Mouse (Mus musculus) gastrocnemius, adult 18-20 months (tissue): ENCODE measurements at regions not wholly inside any gene's neighbourhood (a gene's known extent, or its start where the extent isn't known, plus 50 kb on each side); places are given as distances from the start of the nearest gene placed in this dataset.

Source experiments
- DNase-seq: peaks from one replicate; pipeline ENCODE4 v3.0.0; 2021; ENCODE audit warnings: low spot score

DNA sequence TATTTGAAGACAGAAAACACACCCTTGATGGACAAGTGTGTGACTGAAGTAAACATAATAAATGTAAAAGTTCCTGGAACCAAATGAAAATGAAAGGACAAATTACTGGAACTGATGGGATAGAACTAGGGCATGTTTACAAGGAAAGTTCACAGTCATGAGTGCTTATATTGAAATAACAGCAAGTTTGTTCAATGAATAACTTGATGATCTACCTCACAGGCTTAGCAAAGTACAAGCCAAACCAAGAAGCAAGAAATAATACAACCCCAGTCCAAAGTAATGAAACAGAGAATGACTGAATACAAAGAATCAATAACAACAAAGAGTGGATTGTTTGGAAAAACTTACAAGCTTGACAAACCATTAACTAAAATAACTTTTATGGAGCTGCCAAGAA, 56.2 kb downstream of the Gm379 start:
- DNase-seq, result no peak

DNA sequence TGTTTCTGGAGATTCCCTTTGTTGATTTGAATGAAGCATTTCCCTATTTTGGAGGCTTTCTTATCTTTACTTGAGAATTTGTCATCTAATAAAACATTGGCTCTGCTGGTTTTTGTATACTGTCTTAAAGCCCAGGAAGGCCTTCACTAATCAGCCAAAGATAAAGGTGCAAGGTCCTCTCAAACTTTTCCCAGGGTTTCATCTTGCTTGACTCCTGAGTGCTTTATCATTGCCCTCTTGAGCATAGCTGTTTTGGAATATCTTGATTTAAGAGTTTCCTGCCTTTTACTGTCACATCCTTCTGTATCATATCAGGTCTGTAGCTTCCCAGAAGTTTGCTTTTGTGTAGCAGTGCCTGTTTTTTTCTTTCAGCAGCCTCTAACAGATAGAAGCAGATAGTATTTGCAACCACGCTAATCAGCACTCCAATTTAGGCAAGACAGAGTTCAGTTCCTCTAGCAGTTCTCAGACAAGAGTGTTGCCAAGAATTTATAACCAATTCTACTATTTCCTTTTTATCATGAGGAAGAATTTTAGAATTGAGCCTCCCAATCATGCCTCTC, 64.7 kb downstream of the Gm379 start:
- no peak for DNase-seq

DNA sequence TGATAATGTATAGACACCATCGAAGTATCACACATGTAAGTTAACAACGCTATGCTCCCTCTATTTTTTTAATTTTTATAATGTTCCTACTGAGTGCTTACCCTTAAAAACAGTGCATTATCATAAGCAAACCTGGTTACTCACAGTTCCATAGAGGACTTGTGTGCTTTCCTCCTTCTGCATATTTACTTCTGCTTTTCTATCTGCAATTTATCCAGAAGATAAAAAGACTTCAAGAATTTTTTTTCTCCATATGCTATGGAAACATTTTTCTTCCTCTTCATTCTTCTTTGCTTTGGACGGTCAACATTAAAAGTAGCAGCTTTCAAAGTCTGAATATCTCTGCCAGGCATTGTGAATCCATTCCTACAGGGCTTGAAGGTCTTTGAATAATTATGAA, 102.7 kb downstream of the Gm379 start:
- no peak for DNase-seq

DNA sequence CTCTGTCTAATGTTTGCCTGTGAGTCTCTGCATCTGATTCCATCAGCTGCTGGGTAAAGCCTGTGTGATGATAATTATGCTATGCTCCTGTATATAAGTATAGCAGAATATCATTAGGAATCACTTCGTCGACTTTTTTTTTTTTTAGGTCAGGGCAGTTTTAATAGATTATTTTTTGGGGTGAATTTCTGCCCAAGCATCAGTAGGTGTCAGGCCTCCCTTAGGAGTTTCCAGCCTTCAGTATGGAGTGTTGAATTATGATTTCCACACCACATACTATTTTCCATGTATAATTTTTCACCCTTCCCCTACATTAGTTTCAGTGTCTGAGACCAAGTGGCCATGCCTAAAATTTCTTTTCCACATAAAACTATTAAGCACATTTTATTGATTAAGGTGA, 121.5 kb downstream of the Gm379 start:
- DNase-seq, result no peak

DNA sequence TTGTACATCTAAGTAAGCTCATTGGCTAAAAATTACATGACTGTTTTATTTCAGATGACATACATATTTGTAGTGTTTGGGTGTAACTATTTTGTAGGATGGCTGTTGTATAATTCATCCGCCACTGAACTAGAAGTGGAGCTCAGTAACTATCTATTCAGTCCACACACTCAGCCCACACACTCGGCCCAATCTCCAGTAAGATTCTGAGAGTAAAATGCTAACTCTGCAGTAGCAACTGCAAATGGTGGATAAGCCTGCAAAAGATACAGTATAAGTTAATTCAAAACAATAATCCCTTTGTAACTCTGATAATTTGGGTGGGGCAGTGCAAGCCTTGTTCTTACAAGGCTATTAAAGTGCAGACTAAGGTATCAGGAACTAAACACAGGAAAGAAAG, 123.3 kb downstream of the Gm379 start:
- no peak for DNase-seq

DNA sequence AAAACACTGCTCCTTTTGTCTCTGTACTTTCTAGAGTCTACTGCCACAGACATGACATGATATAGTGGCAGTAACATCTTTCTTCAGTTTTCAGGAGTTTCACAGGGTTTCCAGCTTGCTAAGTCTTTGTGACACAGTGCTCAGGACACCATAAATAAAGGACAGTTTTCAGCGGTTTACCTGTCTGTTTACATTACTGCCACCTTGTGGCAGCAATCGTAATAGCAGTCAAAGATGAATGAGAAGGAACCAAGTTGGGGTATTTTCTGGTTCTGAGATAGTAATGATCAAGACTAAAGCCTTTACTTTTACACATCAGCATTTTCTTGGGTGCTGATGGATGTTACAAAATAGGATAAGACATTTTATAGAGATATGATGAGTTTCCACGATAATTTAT, 127.7 kb downstream of the Gm379 start:
- DNase-seq, result peak; percentile 5
